Mouse (Mus musculus) gonadal fat pad, adult 2 months (tissue): ENCODE data around the gene Elovl6. TPM values are rescaled to one million over a fixed set of nuclear protein-coding genes. Genes with fewer than 3 reads are reported as not detected.

Experiments used
- DNase-seq: peaks from one replicate; pipeline ENCODE4 v3.0.0-alpha.2; 2012; ENCODE audit warnings: low read depth
- polyA plus RNA-seq: library from polyadenylated mRNA; depleted of rRNA; stranded (reverse); fragments of >200 nt; gene quantifications from 2 replicates; pipeline ENCODE4 v1.2.3, GENCODE M21; 2012

Elovl6 gene
- polyA plus RNA-seq, 1 experiment, result 166 TPM

DNA sequence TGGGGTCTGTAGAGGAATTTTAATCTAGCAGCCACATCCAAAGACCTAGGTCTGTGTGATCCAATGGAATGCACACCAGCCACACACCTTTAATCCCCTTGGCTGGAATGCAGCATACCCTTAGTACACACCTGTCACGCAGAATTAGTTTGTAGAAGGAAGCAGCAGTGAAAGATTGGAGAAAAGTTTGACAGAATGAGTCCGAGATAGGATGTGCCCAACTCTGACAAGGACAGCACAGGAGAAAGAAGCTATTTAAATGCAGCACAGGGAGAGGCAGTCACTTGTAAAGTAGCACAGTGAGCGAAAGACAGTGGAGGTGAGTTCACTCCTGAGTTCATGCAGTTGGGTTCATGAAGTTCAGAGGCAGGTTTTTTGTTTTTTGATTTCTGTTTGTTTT lies 11.2 kb downstream of the Elovl6 start:
- no peak for DNase-seq

DNA sequence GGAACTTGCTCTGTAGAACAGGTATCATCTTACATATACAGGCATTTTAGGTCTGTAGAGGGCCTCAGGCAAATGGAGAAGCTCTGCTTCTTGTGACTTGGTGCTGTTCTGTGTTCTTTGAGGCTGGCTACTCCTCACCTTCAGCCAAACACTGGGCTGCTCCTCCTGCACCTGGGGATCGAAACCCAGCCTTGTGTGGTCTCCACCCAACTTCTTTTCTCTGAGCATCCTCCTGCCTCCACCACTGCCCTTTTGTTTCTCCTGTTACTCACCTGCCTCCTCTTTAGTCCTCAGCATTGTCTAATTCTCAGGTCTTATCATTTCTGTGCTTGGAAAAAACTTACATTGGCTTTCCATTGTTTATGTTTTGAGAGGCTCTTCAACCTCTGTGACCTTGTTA lies 12.1 kb downstream of the Elovl6 start:
- no peak for DNase-seq

DNA sequence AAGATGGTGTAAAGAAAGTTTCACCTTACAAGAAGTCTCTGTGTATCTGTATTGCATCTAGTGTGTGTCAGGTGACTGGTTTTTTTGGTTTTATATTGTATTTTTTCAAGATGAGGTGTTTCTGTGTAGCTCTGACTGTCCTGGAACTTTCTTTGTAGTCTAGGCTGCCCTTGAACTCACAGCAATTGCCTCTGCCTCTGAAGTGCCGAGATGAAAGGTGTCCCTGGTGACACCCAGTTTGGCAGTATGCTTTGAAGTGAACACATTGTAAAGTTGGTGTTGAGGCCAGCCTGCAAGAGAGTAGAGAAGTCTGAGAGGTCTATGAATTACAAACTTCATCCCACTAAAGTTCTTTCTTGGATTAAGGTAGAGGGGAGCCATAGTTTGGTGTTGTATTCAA lies 13.1 kb downstream of the Elovl6 start:
- DNase-seq, result no peak

DNA sequence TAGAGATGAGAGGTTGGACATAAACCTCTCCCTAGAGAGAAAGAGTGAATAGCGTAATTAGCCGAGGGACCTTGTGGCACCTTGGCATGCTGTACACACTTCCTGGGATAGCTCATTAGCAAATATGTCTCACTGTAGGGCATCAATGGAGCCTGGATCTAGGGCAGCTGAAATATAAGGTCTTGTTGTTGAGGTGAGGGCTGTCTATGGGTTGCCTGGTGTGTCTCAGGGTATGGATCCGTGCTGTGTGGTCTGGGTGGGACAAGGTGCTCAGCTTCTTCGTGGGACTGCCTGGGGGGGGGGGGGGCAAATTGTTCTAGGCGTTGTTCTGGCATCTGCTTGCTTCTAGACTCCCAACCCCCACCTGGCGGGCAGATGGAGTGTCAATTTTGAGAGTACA lies 13.6 kb downstream of the Elovl6 start:
- DNase-seq, result no peak

DNA sequence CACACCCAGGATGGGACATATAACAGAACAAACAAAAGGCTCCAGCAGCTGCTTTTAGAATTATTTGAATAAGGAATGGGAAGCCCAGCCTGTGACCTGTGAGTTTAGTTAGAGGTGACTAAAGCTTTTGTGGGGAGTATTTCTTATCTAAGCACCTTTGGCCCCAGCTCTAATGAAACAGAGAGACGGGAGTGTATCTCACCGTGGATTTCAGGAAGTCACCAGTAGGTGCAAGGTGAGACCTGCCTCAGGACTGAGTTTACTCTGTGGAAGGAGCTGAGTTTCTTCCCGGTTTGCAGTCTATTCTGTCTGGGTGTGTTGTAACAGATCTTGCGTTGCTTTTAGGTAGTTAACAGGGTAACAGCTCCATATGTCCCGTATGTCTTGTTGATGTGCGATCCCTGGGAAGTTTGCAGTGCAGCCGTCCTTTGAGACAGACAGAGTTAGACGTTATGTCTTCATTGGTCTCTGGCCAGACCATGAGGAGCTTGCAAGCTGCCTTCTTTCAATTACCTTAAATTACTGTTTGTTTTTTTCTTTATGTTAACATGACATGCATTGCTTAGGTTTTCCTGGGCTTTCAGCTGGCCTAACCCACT lies 15.8 kb downstream of the Elovl6 start:
- no peak for DNase-seq

DNA sequence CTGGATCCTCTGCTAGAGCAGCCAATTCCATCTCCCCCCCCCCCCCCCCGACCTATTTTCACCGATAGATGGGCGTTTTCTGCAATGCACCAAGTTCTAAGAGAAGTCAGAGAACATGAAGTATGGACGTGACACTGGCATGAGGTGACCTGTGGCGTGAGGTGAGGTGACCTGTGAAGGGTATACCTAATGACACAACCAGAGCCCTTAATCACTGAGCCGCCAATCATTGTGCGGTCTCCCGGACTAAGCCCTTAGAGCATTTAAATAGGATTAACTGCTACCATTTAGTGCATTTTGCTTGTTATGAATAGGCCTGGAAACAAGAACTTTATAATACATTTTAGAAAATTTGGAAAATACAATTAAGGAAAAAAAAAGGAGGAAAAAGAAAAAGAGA lies 16.6 kb downstream of the Elovl6 start:
- no peak for DNase-seq

DNA sequence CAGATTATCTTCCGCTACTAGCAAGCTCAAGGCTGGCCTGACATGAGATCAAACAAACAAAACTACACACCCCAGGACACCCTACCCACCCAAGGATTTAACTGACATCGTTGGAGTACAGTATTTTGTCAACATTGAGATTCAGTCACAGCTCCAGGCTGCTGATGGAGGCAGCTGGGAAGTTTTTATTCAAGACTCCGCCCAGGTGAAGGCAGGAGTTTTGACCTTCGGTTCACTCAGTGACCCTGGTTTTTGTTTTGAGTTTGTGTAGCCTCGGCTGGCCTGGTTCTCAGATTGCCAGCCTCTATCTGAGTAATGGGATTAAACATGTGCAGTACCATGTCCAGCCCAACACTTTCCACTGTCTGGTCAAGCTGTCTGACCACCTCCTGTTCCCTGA lies 17.4 kb downstream of the Elovl6 start:
- DNase-seq, result no peak

DNA sequence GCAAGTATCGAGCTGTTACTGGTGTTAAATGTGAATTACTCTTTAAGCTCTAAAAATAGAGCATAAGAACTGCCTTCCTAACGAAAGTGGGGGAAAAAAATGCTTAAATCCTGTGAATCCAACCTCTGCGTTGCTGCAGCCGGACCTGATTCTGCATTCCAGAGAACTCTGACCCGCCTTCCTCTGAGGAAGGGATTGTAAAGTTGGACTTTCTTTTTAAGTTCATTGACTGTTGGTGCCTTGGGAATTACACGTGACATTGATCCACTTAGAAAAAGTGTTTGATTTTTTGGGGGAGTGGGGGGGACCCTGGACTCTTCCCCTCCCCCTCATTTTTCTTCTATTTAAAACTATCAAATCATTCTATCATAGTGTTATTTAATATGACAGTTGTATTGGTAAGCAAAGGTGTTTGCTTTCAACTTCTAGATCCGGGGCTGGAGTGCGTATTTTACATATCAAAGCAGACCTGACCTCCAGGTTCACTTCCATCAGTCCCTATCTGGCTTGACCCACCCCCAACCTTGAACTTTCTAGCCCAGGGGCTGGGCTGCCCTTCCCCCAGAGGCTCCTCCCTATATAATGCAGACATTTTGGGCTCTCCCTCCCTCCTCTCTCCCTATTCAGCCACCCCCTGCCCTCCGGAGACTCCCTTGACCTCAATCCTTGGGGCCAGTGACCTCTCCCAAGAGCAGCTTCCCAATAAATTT lies 19.6 kb downstream of the Elovl6 start:
- no peak for DNase-seq

DNA sequence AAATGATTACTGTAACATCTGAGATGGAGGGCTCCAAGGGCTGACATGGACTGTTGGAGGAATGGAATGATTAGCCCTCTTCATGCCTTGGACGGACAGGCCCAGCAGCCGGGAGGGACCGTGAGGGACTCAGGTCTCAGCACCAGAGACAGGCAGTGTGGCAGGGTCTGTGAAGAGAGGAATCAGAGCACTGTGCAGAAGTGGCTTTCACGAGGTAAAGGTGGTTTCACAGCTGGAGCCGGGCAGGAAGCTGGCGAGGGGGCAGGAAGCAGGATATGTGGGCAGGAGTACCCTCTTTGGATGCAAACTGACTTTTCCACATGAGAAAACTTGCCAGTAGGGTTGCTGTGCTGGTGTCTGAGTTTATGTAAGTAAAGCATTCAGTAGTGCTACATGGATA lies 20.2 kb downstream of the Elovl6 start:
- DNase-seq, result no peak

DNA sequence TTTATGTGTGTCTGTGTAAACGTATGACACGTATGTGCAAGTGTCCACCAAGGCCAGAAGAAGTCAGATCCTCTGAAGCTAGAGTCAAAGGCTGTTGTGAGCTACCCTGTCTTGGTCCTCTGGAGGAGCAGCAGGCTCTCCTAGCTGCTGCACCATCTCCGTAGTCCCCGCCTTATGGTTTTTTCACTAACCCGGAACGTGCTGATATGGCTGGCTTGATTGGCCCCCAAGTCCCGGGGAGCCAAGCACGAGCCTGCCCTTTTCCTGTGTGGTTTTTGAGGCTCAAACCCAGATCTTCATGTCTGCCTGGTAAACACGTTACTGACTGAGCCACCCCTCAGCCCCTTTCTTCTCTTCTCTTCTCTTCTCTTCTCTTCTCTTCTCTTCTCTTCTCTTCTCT lies 21.0 kb downstream of the Elovl6 start:
- no peak for DNase-seq

DNA sequence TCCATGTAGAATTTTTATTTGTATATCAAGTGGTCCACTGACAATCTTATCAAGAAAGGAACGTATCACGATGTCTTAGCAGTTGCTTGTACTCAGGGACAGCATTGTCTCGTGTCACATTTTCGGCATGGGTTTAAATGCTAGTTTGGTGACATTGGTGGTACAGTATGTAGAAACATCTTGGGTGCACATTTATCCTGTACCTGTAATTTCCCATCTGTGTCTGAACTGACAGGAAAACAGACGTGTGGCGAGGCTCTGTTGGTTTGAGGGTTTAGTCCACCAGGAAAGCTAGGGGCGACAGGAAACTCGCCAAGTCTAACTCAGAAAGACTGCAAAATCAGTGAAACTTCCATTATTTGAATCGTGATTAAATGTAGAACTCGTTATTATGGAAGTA lies 21.5 kb downstream of the Elovl6 start:
- no peak for DNase-seq

DNA sequence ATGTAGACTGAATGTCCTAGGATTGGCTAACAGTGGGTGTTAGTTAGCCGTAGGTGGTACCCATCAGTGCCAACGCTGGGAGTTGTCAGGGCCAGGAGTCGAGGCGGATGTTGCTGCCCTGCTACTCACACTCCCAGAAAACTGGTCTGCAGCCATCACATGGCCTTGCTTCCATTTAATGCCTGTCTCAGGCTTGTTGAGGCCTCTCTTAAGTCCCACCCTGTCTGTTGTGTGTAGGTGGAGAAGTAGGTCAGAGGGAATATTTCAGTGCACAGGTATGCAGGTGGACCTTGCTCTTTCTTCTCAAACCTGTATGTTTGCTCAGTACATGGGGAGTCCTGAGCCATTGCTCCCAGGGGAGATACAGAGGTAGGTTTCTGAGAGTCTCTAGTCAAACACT lies 22.3 kb downstream of the Elovl6 start:
- peak; percentile 49 for DNase-seq

DNA sequence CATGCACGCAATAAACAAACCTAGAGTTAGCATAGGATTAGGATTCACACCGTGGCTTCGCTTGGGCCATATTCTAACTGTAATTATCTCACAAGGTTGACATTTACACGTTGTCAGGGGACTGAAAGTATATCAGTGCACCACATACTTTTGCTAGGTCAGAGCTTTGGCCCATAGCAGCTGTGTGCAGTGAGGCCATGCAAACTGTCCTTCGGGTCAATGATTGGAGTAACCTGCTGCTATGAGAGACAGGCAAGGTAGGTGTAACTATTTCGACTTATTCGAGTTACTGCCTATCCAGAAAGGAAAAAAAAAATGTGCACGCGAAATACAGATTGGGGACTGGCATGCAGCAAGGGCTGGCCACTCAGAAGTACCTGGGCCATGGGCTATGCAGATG lies 24.9 kb downstream of the Elovl6 start:
- DNase-seq, result no peak

DNA sequence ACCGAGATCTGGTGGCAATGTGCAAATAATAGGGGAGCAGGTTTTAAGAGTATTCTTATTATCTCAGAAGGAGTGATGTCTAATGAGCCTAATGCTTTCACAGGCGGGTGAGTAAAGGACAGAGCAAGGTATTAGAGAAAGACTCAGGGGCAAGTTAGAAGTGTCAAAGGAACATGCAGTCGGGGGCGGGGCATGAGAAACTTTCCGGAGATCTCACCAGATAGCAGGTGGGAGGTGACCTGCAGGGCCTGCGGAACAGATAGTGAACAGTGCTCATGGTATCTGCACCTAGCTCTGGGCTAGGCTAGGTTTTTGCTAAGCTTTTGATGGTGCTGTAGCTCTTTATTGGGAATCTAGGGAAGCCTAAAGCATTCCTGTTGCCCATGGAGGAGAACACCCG lies 25.4 kb downstream of the Elovl6 start:
- DNase-seq, result no peak

DNA sequence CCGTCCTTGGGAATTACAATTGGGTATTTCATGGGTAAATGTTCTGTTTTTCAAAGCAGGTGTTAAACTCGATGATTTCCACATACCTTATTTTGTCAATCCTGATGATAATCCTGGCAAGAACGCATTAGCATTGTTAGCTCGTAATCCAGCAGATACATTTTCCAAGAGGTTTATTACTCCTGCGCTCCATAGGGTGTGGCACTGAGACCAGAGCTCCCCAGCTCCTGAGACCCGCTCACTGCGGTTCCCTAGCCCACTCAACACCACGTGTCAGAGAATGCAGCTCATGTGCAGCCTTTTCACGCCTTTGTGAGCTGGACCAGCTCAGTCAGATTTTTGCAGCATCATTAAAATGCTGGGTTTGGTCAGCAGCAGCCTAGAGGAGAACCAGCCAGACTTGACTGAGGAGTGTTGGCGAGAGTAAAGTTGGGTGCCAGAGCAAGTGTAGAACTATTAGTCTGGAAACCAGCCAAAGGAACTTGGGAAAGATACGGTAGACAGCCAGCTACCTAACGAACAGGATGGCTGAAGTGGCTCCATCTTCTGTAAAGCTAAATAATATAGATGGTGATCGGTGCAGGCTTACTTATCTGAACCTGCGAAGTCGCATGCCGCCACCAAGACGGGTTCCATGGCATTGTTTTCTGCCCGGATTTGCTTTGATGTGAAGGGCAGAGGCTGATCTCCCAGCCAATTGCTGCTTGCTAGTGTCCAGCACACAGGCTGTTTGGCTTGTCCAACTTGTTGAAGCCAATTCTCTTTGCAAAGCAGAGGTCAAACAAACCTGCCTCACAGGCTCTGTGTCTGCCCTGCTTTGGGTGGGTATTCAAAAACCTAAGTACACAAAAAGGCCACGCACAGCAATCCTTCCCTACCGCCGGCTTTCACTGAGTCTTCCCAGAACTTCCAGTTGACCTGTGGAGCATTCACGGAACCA lies 26.1 kb downstream of the Elovl6 start:
- DNase-seq, result peak; percentile 44

DNA sequence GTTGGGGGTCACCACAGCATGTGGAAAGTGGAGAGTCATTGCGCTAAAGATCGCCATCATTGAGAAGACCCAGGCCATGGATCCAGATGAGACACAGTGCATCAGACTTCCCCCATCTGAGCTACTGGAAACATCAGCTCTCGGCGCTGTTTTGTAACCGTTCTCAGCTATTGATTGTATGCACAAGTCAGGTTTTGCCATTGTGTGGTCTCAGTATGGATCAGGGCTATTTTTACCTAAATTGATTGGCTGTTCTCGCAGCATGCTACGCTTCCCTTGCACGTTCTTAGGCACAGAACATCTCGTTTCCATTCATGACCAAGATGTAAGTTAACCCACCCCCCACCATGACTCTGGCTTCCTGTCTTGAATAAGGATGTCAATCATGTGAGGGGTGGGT lies 27.9 kb downstream of the Elovl6 start:
- no peak for DNase-seq

DNA sequence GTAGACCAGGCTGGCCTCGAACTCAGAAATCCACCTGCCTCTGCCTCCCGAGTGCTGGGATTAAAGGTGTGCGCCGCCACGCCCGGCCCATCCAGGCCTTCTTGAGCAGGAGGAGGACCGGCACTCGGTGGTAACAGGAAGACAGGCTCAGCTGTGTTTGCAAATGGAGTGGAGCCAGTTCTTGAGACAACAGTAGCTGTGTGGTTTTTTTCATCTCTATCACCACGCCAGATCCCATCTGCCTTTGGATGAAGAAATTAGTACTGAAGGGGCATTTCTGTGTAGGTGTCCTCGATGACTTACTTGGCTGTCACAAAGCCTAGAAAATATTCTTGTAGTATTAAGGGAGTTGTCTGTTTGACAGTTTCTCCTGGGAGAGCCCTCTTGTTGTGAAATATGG lies 28.9 kb downstream of the Elovl6 start:
- no peak for DNase-seq

DNA sequence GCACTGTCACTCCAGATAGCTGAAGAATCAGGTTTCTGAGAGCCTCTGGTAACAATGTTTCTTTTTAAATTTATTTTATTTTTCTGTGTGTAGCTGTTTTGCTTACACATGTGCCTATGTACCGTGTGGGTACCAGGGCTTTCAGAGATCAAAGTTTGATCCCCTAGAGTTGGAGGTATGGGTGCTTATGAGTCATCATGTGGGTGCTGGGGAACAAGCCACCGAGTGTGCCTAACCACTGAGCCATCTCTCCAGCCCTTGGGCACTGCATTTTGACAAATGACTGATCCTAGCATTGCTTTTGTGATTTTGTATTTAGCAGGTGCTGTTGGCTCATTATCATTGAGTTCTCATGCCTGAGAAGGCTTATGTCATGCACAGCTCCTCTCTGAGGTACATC lies 29.7 kb downstream of the Elovl6 start:
- no peak for DNase-seq

DNA sequence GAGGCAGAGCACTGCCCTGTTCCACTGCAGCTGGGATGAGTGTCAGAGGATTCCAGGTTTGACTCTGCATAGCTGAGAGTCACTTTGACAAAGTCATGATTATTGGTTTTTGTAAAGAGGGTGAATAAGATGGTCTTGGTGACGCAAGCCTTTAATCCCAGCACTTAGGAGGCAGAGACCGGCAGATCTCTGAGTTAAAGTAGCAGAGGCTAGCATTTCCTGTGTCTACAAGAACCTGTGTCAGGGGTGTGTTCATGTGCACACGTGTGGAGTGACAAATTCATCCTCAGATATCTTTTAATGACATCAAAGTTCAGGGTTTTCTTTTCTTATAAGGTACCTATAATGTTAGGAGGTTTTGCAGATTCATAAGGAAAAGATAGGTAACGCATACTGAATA lies 30.3 kb downstream of the Elovl6 start:
- no peak for DNase-seq

DNA sequence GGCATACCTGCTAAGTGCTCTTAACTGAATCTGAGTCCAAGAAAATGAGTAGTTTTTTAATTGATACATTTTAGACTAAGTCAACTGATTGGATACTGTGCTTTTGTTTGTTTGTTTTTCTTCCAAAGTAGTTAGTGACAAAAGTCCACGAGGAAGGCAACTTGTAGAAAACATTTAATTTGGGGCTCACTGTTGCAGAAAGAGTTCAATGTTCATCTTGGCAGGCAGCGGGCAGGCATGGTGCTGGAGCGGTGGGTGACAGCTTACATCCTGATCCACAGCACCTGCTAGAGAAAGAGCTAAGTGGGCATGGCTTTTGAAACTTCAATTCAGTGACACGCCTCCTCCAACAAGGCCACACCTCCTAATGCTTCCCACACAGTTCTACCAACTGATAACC lies 31.7 kb downstream of the Elovl6 start:
- DNase-seq, result no peak

DNA sequence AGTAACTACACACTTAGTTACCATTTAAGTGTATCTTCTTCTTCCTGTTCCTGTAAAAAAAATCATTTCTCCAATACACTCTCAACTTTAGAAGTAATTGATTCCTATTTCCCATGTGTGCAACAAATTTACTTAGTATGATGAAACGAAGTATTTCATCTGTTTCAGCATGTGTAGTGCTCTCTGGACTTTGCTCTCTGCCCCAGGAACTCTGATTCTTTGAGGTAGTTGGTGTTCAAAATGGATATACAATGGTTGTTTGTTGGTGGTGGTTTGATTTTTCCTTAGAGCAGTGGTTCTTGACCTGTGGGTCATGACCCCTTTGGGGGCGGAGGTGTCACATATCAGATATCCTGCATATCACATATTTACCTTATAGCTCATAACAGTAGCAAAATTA lies 32.7 kb downstream of the Elovl6 start:
- DNase-seq, result no peak

DNA sequence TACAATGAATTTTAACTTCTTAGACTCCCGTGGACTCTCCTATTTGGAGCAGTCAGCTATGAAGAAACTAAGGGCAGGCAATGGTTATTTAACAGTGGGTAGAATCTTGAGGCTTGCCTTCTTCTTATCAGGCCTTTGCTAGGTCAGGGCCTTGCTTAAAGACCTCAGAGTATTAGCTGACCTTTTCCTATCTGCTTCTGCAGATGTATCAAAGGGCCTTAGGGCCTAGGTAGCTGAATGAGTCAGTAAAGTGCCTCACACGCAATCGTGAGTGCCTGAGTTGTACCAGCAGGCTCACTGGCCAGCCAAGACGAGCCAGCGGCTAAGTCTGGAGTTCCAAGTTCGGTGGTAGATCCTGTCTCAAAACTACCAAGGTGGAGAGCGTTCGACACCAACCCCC lies 33.3 kb downstream of the Elovl6 start:
- no peak for DNase-seq

DNA sequence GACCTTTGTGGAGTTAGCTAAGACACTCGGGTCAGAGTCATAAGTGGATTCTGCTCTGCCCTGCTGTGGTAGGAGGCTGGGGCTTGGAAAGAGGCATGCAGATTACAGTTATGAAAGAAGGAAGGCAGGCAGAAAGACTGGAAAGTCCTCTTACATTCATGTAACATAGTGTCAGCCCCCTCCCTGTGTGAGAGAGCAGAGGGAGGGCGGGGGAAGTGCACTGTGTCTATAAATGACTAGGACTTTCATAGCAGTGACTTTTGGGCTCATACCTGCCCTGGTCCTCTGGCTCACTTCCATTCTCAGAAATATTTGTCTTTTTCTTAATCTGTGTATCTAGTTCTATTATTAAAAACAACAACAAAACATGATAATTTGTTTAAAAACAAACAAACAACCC lies 33.9 kb downstream of the Elovl6 start:
- DNase-seq, result no peak
